Mouse (Mus musculus): ENCODE measurements around the gene Wfdc3. TPM values are rescaled to one million over a fixed set of nuclear protein-coding genes. Genes with fewer than 3 reads are reported as not detected.

The Wfdc3 gene
- polyA plus RNA-seq, 1 experiment: not detected

DNA sequence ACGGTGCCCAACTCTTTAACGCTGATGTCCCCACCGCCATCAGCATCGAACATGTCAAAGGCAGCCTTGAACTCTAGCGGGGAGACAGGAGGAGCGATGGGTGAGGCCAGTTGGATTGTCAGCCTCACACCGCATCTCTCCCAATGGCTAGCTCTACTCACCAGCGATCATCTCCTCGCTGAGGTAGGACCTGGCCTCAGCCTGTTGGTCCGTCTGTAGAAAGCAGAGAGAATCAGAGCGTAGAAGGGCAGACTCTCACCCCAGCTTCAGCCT is 32.2 kb upstream of the Wfdc3 start:
- no peak for TF ChIP-seq CTCF (IDR thresholded peaks at IDR 0.05; ENCODE audit: insufficient read depth, low read depth, low read length)
- no peak overlapping the region for H3K4me3 ChIP-seq (ENCODE audit: insufficient read depth, low read depth, low read length)
- 0 out of 2 replicates have a peak, but pooled peaks cover 5% of the 10 kb centered on the region for H3K4me1 ChIP-seq (ENCODE audit: control insufficient read depth, insufficient read depth, low read length)
- H3K27ac ChIP-seq (ENCODE audit: insufficient read depth, low read depth, low read length): no peak overlapping the region
- 94% methylated on average over 11 of the region's 11 CpGs for WGBS

DNA sequence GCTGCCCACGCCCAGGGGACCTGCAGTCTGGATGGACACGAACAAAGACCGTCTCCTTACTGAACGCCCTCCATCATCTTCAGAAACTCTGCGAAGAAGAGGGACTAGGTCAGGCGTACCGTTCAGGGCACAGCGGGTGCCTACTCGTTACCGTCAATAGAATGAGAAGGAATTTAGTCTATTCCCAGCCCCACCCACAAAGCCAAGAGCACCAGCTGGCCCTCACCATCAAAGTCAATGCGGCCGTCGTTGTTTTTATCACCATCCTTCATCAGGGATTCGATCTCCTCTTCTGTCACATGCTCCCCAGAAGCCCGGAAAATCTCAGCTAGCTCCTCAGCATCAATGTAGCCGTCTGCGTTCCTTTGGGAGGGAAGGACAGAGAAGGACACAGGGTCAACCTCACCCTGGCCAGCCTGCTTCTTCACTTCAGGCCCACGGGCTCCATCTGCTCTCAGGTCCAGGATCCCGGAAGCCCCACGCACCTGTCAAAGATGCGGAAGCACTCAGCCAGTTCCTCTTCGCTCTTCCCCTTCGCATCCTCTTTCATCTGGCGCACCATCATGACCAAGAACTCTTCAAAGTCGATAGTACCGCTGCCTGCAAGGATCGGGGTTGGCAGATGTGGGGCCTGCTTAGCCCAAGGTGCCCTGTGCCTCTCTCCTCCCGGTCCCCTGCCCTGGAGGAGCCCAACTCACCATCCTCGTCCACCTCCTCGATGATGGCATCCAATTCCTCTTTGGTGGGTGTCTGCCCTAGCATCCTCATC is 31.7 kb upstream of the Wfdc3 start:
- TF ChIP-seq POLR2A (IDR thresholded peaks at IDR 0.05; ENCODE audit: insufficient read depth, low read depth, low read length) (no peak), CTCF (IDR thresholded peaks at IDR 0.05; ENCODE audit: insufficient read depth, low read depth, low read length) (no peak)
- 83% methylated on average over 30 of the region's 30 CpGs for WGBS

GRCm38 (mm10) chr2:164776801-164777200 is 31.1 kb upstream of the Wfdc3 start:
- TF ChIP-seq POLR2A (IDR thresholded peaks at IDR 0.05; ENCODE audit: insufficient read depth, low read depth, low read length) (no peak), CTCF (IDR thresholded peaks at IDR 0.05; ENCODE audit: insufficient read depth, low read depth, low read length) (no peak)
- no peak overlapping the region for H3K27ac ChIP-seq (ENCODE audit: insufficient read depth, low read depth, low read length)
- H3K4me1 ChIP-seq (ENCODE audit: control insufficient read depth, insufficient read depth, low read length): 0 out of 2 replicates have a peak, but pooled peaks cover 5% of the 10 kb centered on the region
- 76% methylated on average over 17 of the region's 17 CpGs for WGBS
- no peak overlapping the region for H3K4me3 ChIP-seq (ENCODE audit: insufficient read depth, low read depth, low read length)

More for the DNA sequence above, 31.7 kb upstream of the Wfdc3 start:
- H3K4me3 ChIP-seq (ENCODE audit: insufficient read depth, low read depth, low read length): no peak overlapping the region
- H3K27ac ChIP-seq (ENCODE audit: insufficient read depth, low read depth, low read length): no peak overlapping the region
- 0 out of 2 replicates have a peak, but pooled peaks cover 5% of the 10 kb centered on the region for H3K4me1 ChIP-seq (ENCODE audit: control insufficient read depth, insufficient read depth, low read length)

DNA sequence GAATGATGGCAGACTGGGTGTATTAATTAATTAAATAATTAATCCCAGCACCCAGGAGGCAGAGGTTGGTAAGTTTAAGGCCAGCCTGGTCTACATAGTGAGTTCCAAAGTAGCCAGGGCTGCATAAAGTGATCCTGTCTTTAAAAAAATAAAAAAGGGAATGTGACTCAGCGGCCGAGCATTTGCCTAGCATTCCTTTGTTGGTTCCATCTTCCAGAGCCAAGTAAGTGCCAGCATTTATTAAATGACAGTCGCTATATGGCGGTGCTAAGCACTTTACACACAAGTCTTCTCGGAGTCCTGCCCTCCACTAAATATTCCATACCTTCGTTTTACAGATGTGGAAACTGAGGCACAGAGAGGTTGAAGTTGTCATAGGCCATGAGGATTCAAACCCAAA is 30.4 kb upstream of the Wfdc3 start:
- no peak overlapping the region for H3K27ac ChIP-seq (ENCODE audit: insufficient read depth, low read depth, low read length)
- 94% methylated on average over 6 of the region's 6 CpGs for WGBS
- TF ChIP-seq CTCF (IDR thresholded peaks at IDR 0.05; ENCODE audit: insufficient read depth, low read depth, low read length) (no peak), POLR2A (IDR thresholded peaks at IDR 0.05; ENCODE audit: insufficient read depth, low read depth, low read length) (no peak)
- H3K4me1 ChIP-seq (ENCODE audit: control insufficient read depth, insufficient read depth, low read length): 0 out of 2 replicates have a peak, but pooled peaks cover 5% of the 10 kb centered on the region
- no peak overlapping the region for H3K4me3 ChIP-seq (ENCODE audit: insufficient read depth, low read depth, low read length)

DNA sequence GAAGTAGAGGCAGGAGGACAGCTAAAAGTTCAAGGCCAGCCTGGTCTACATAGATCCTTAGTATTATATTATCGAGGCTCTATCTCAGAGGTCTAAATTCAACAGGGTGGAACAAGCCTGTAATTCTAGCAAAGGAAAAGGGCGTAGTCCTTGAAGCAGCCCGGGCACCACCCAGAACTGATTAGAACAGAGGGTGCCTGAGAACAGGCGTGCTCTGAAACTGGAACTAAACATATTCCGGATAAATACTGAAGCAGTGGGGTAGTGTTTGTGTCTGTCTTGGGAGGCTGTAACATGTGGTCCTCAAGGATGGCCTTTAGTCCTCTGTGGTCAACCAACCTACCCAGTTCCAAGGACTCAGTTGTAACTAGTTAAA is 28.2 kb upstream of the Wfdc3 start:
- no peak for TF ChIP-seq CTCF (IDR thresholded peaks at IDR 0.05; ENCODE audit: insufficient read depth, low read depth, low read length)
- no peak for TF ChIP-seq POLR2A (IDR thresholded peaks at IDR 0.05; ENCODE audit: insufficient read depth, low read depth, low read length)
- Histone ChIP-seq H3K4me1 (ENCODE audit: control insufficient read depth, insufficient read depth, low read length) (peaks cover 6% of the 10 kb centered on the region; the same call in 1 of the 2 replicates), H3K27ac (ENCODE audit: insufficient read depth, low read depth, low read length) (no peak overlapping the region), H3K4me3 (ENCODE audit: insufficient read depth, low read depth, low read length) (no peak overlapping the region)
- WGBS: 86% methylated on average over 5 of the region's 5 CpGs

- Histone ChIP-seq H3K27ac (ENCODE audit: insufficient read depth, low read depth, low read length) (no peak overlapping the region), H3K4me1 (ENCODE audit: control insufficient read depth, insufficient read depth, low read length) (peaks cover 3% of the 10 kb centered on the region; the same call in 1 of the 2 replicates), H3K4me3 (ENCODE audit: insufficient read depth, low read depth, low read length) (no peak overlapping the region)
- WGBS: 83% methylated on average over 14 of the region's 14 CpGs
- TF ChIP-seq CTCF (IDR thresholded peaks at IDR 0.05; ENCODE audit: insufficient read depth, low read depth, low read length): no peak
- TF ChIP-seq POLR2A (IDR thresholded peaks at IDR 0.05; ENCODE audit: insufficient read depth, low read depth, low read length): no peak
Measured at GRCm38 (mm10) chr2:164773229-164773988, 27.7 kb upstream of the Wfdc3 start.

- Histone ChIP-seq H3K4me3 (ENCODE audit: insufficient read depth, low read depth, low read length) (no peak overlapping the region), H3K4me1 (ENCODE audit: control insufficient read depth, insufficient read depth, low read length) (peaks cover 3% of the 10 kb centered on the region; the same call in 1 of the 2 replicates), H3K27ac (ENCODE audit: insufficient read depth, low read depth, low read length) (no peak overlapping the region)
- TF ChIP-seq CTCF (IDR thresholded peaks at IDR 0.05; ENCODE audit: insufficient read depth, low read depth, low read length): no peak
- TF ChIP-seq POLR2A (IDR thresholded peaks at IDR 0.05; ENCODE audit: insufficient read depth, low read depth, low read length): no peak
- WGBS: 66% methylated on average over 8 of the region's 8 CpGs
Measured at GRCm38 (mm10) chr2:164771123-164771522, 25.4 kb upstream of the Wfdc3 start.

GRCm38 (mm10) chr2:164770279-164770678 is 24.5 kb upstream of the Wfdc3 start:
- TF ChIP-seq CTCF (IDR thresholded peaks at IDR 0.05; ENCODE audit: insufficient read depth, low read depth, low read length) (no peak), POLR2A (IDR thresholded peaks at IDR 0.05; ENCODE audit: insufficient read depth, low read depth, low read length) (no peak)
- peak overlapping the region; percentile 52; the same call in 1 of the 2 replicates for H3K4me3 ChIP-seq (ENCODE audit: insufficient read depth, low read depth, low read length)
- no peak overlapping the region for H3K27ac ChIP-seq (ENCODE audit: insufficient read depth, low read depth, low read length)
- WGBS: 2% methylated on average over 15 of the region's 15 CpGs
- peaks cover 3% of the 10 kb centered on the region; the same call in 1 of the 2 replicates for H3K4me1 ChIP-seq (ENCODE audit: control insufficient read depth, insufficient read depth, low read length)
